Mouse (Mus musculus) liver, embryonic 14.5 days (tissue): ENCODE measurements at regions not wholly inside any gene's neighbourhood (a gene's known extent, or its start where the extent isn't known, plus 50 kb on each side); places are given as distances from the start of the nearest gene placed in this dataset.
A peak's percentile ranks its signal among the peaks of the same experiment; 100 is the strongest.

Experiments used
- CTCF ChIP-seq: IDR thresholded peaks from 2 replicates; pipeline ENCODE4 v1.5.1; 2016; ENCODE audit warnings: antibody characterized with exemption, low read depth, control low read depth
- EP300 ChIP-seq: IDR thresholded peaks from 2 replicates; pipeline ENCODE4 v1.6.1; 2016; ENCODE audit warnings: antibody characterized with exemption, low read depth

DNA sequence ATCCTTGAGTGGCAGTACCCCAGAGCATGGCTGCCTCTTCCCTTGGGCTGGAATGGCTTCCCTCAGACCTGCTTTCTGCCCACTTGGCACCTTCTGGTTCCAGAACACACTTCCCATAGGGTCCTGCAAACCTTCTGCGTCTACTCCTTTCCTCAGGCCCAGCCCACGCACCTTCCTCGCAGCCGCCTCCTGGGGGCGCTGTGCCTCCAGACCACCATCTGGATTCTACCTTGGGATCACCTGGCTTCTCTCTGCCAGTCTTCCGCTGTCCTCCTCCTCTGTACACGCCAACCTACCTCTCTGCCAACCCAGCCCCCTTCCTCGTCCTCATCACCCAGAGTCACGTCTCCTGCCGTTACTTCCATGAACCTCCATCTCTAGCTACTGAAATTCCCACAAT, 166.0 kb downstream of the Zfp36l1 start:
- TF ChIP-seq CTCF: peak; percentile 69
- no peak for TF ChIP-seq EP300
